Mouse (Mus musculus): ENCODE results near the gene Magi2. TPM values are rescaled to one million over a fixed set of nuclear protein-coding genes. Genes with fewer than 3 reads are reported as not detected.

The Magi2 gene
- polyA plus RNA-seq, 1 experiment from 2014 or later: 6.1 TPM

DNA sequence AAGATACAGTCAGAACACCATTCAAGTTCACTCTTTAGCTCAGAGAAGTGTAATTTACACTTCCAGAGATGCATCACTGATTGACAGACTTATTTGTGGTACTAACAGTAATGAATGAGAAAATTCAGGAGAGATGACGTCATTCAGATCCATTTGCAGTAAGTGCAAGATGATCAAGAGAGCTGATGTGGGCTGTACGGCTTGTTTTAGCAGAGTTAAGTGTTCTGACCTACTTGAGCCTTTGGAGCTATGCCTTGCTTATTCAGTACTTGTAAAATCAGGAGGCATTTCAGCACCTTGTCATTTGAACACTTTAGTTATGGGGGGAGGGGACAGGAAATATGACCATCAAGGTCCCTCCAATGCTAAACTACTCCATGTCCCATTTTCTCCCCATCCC is 1383.8 kb downstream of the Magi2 start:
- Histone ChIP-seq H3K4me1 (ENCODE audit: control insufficient read depth, insufficient read depth, low read length) (no peaks in the 10 kb centered on the region), H3K4me2 (ENCODE audit: low read depth) (no peak overlapping the region), H3K9me3 (ENCODE audit: control insufficient read depth, low read length) (no peaks in the 10 kb centered on the region), H3K27me3 (ENCODE audit: control insufficient read depth, insufficient read depth, low read length) (no peaks in the 10 kb centered on the region), H3K27ac (ENCODE audit: low read depth, low read length) (no peak overlapping the region), H3K9ac (ENCODE audit: low read length) (no peak overlapping the region), H3K36me3 (ENCODE audit: control insufficient read depth, insufficient read depth, low read length) (no peaks in the 10 kb centered on the region), H3K4me3 (ENCODE audit: low read depth, low read length) (no peak overlapping the region)
- ATAC-seq (ENCODE audit: insufficient read depth, low FRiP score, low TSS enrichment): no peak
- DNase-seq (ENCODE audit: low spot score): no peak
- WGBS: 88% methylated on average over 2 of the region's 2 CpGs

DNA sequence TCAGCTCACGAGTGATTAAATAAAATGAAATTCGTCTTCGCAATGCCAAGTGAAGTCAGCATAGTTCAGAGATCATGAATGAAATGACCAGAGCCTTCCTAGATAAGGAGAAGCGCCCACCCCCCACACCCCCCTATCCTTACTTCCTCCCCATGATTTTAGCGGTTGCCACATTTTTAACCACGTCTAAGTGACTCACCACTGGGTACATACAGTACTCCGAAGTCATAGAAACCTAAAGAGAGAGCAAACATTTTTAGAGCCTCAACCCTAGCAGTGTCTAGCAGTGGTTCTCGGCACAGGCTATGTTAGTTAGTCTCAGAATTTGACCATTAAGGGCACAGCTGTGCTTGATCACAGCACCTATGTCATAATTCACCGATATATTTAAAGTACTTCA is 1385.8 kb downstream of the Magi2 start:
- Histone ChIP-seq H3K36me3 (ENCODE audit: control insufficient read depth, insufficient read depth, low read length) (no peaks in the 10 kb centered on the region), H3K4me2 (ENCODE audit: low read depth) (no peak overlapping the region), H3K4me3 (ENCODE audit: low read depth, low read length) (no peak overlapping the region), H3K27ac (ENCODE audit: low read depth, low read length) (no peak overlapping the region), H3K4me1 (ENCODE audit: control insufficient read depth, insufficient read depth, low read length) (no peaks in the 10 kb centered on the region), H3K9ac (ENCODE audit: low read length) (no peak overlapping the region), H3K9me3 (ENCODE audit: control insufficient read depth, low read length) (no peaks in the 10 kb centered on the region), H3K27me3 (ENCODE audit: control insufficient read depth, insufficient read depth, low read length) (no peaks in the 10 kb centered on the region)
- no peak for DNase-seq (ENCODE audit: low spot score)
- WGBS: 95% methylated on average over 9 of the region's 9 CpGs
- ATAC-seq (ENCODE audit: insufficient read depth, low FRiP score, low TSS enrichment): no peak

DNA sequence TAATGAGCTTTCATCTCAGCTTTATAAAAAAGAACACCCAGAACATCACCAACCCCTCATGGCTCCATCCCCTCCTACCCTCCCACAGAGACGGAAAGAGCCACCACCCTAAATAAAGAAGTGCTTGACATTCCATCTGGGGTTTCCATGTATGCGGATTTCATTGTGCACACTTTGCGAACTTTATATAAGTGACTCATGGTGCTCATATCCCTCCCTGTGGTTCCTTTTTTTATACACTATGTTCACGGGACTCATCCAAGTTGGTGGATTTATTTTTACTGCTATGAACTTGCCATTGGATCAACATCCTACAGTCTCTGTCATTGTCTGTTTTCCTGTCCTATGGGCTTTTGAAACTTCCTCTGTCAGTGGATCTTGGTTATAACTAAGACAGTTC is 1388.1 kb downstream of the Magi2 start:
- 93% methylated on average over 4 of the region's 4 CpGs for WGBS
- Histone ChIP-seq H3K27ac (ENCODE audit: low read depth, low read length) (no peak overlapping the region), H3K4me3 (ENCODE audit: low read depth, low read length) (no peak overlapping the region), H3K9ac (ENCODE audit: low read length) (no peak overlapping the region), H3K4me1 (ENCODE audit: control insufficient read depth, insufficient read depth, low read length) (no peaks in the 10 kb centered on the region), H3K27me3 (ENCODE audit: control insufficient read depth, insufficient read depth, low read length) (no peaks in the 10 kb centered on the region), H3K9me3 (ENCODE audit: control insufficient read depth, low read length) (no peaks in the 10 kb centered on the region), H3K4me2 (ENCODE audit: low read depth) (no peak overlapping the region), H3K36me3 (ENCODE audit: control insufficient read depth, insufficient read depth, low read length) (no peaks in the 10 kb centered on the region)
- ATAC-seq (ENCODE audit: insufficient read depth, low FRiP score, low TSS enrichment) (no peak), DNase-seq (ENCODE audit: low spot score) (no peak)

DNA sequence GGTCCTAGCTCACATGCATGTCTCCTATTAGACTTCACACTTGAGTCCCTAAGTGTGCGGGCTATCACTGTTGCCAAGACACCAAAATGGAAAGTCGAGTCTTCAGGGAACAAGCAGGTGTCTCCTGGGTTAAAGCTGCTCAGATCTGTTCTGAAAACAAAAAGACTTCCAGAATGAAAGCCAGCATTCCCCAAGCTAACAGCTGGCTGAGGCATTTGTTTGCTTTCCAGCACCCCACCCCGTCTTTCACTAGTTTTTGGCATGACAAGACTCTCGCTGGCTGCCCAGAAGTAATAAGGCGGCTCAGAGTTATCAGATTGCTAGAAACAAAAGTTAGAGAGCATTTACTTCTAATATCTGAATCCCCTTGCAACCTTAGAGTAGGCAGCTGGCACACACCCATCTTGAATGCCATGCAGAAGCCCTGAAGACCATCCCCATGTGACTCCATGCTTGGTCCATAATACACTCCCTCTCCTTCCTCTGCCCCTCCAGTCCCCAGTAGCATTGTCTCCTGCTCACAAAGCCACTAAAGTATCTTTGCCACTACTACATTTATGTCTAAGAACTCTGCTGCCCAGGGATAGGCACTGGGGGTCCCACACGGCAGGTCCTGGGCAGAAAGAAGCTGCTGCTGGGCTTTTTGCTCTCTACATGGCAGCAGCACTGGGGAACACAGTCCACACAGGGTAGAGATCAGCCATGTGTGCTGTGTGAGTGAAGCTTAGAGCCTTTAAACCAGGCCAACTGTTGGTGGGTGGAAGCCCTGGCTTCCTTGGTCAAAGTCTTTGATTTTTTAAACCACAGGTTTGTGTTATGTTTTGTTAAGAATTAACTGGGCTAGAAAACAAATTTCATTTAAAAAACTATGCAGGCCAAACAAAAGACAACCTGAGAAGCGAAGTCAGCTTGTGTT is 1394.0 kb downstream of the Magi2 start:
- no peak for DNase-seq (ENCODE audit: low spot score)
- 85% methylated on average over 7 of the region's 7 CpGs for WGBS
- Histone ChIP-seq H3K27me3 (ENCODE audit: control insufficient read depth, insufficient read depth, low read length) (no peaks in the 10 kb centered on the region), H3K9ac (ENCODE audit: low read length) (no peak overlapping the region), H3K4me1 (ENCODE audit: control insufficient read depth, insufficient read depth, low read length) (no peaks in the 10 kb centered on the region), H3K27ac (ENCODE audit: low read depth, low read length) (no peak overlapping the region), H3K36me3 (ENCODE audit: control insufficient read depth, insufficient read depth, low read length) (no peaks in the 10 kb centered on the region), H3K4me3 (ENCODE audit: low read depth, low read length) (no peak overlapping the region), H3K9me3 (ENCODE audit: control insufficient read depth, low read length) (no peaks in the 10 kb centered on the region), H3K4me2 (ENCODE audit: low read depth) (no peak overlapping the region)
- no peak for ATAC-seq (ENCODE audit: insufficient read depth, low FRiP score, low TSS enrichment)

DNA sequence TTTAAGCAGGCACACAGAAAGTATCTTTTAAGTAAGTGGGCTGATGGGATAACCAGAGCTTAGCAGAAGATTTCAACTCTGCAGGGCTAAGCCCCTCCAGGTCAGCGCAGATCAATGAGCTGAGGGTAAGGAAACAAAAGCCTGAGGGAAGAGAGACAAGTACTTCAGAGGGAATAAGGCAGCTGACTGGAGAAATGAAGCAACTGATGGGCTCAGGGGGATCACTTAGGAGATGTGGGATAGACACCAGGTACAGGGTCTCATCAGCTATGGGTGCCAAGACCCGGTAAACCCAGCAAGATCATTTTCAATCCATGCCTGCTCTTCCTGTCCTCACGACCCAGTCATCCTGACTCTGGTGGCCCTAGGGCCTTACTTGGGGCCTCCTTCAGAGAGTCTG is 1395.6 kb downstream of the Magi2 start:
- DNase-seq (ENCODE audit: low spot score) (no peak), ATAC-seq (ENCODE audit: insufficient read depth, low FRiP score, low TSS enrichment) (no peak)
- Histone ChIP-seq H3K27ac (ENCODE audit: low read depth, low read length) (no peak overlapping the region), H3K9ac (ENCODE audit: low read length) (no peak overlapping the region), H3K27me3 (ENCODE audit: control insufficient read depth, insufficient read depth, low read length) (no peaks in the 10 kb centered on the region), H3K4me3 (ENCODE audit: low read depth, low read length) (no peak overlapping the region), H3K4me2 (ENCODE audit: low read depth) (no peak overlapping the region), H3K9me3 (ENCODE audit: control insufficient read depth, low read length) (no peaks in the 10 kb centered on the region), H3K4me1 (ENCODE audit: control insufficient read depth, insufficient read depth, low read length) (no peaks in the 10 kb centered on the region), H3K36me3 (ENCODE audit: control insufficient read depth, insufficient read depth, low read length) (no peaks in the 10 kb centered on the region)
- 82% methylated on average over 3 of the region's 3 CpGs for WGBS

DNA sequence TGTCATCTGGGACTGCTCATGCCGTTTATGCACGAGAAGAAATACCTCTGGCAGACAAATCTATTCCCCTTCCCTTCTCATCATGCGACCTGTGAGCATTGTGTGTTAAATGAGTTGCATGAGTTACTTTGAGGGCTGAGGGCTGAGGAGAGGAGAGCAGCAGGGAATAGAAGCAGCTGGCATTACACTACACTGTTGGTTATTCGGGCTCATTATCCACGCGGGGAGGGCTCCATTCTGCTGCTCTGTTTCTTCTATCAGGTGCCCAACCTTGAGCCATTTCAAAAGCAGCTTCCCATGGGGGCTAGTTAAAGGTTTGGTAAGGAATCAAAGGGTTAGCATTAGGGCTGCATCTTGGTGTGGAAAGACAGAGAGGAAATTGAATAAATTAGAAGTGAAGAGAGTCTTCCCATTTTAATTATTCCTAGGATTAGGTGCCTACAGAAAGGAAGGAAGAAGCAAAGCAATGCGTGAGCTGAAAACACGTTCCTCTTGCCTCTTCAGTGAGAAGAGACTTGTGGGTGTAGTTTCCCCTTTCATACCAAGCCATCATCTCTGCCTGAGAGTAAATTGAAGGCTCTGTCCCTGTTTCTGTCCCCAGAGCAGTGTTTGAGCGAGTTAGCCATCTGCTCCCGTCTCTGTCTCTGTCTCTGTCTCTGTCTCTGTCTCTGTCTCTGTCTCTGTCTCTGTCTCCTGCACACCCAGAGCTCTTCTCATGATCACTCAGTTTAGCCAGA is 1396.2 kb downstream of the Magi2 start:
- WGBS: 66% methylated on average over 10 of the region's 10 CpGs

DNA sequence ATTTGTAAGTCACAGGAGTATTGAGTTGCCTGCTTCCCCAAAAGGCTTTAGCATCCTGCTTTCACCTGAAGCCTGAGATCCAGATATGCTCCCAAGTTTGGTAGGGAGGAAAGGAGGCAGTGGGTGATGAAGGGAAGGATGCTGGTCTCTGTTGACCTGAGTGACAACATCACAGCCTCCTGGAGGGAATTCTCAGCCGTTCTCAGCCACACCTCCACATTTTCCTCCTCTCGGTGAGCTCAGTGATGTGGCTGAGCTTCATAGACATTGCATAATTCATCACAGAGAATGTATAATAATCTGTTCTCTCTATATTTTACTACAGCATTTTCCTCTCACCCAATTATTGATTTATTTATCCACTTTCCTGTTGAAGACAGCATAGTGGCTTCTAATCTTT is 1398.3 kb downstream of the Magi2 start:
- no peak overlapping the region for H3K9ac ChIP-seq (ENCODE audit: low read length)
- 83% methylated on average over 2 of the region's 2 CpGs for WGBS
- H3K9me3 ChIP-seq (ENCODE audit: control insufficient read depth, low read length): no peaks in the 10 kb centered on the region
- no peaks in the 10 kb centered on the region for H3K36me3 ChIP-seq (ENCODE audit: control insufficient read depth, insufficient read depth, low read length)
- H3K4me1 ChIP-seq (ENCODE audit: control insufficient read depth, insufficient read depth, low read length): no peaks in the 10 kb centered on the region
- H3K27me3 ChIP-seq (ENCODE audit: control insufficient read depth, insufficient read depth, low read length): no peaks in the 10 kb centered on the region
- H3K4me2 ChIP-seq (ENCODE audit: low read depth): no peak overlapping the region
- H3K27ac ChIP-seq (ENCODE audit: low read depth, low read length): no peak overlapping the region
- no peak overlapping the region for H3K4me3 ChIP-seq (ENCODE audit: low read depth, low read length)
- DNase-seq (ENCODE audit: low spot score) (no peak), ATAC-seq (ENCODE audit: insufficient read depth, low FRiP score, low TSS enrichment) (no peak)

More for the DNA sequence above, 1396.2 kb downstream of the Magi2 start:
- Histone ChIP-seq H3K4me3 (ENCODE audit: low read depth, low read length) (no peak overlapping the region), H3K36me3 (ENCODE audit: control insufficient read depth, insufficient read depth, low read length) (no peaks in the 10 kb centered on the region), H3K9ac (ENCODE audit: low read length) (no peak overlapping the region), H3K27me3 (ENCODE audit: control insufficient read depth, insufficient read depth, low read length) (no peaks in the 10 kb centered on the region), H3K9me3 (ENCODE audit: control insufficient read depth, low read length) (no peaks in the 10 kb centered on the region), H3K4me2 (ENCODE audit: low read depth) (no peak overlapping the region), H3K27ac (ENCODE audit: low read depth, low read length) (no peak overlapping the region), H3K4me1 (ENCODE audit: control insufficient read depth, insufficient read depth, low read length) (no peaks in the 10 kb centered on the region)
- no peak for DNase-seq (ENCODE audit: low spot score)
- ATAC-seq (ENCODE audit: insufficient read depth, low FRiP score, low TSS enrichment): no peak

DNA sequence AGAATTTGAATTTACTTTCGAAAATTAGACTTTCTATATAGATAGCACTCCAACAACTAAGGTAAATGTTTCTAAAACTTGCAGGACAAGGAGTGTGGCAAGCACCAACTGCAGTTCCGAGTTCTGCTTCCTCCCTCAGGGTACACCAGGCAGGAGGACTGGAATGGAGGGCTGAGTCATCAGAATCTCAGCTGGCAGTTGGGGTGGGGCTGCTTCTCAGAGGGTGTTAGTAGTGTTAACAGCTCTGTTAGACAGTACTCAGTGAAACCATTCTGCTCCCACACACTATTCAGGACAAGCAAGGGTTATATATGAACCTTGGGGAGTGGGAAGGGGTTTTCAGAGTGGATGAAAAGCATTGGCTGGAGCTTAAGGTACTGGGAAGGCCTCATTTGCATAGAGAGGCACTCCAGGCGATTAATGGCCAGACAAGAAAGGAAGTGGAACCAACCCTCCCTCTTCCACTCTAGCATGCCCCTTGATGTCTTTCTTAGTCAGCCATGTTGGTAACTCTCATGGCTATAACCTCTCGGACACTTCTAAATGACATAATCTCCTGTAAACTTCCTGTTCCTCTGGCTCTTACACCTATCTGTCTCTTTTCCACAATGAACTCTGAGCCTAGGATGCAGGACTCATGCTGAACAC is 1402.2 kb downstream of the Magi2 start:
- no peak overlapping the region for H3K27ac ChIP-seq (ENCODE audit: low read depth, low read length)
- no peak overlapping the region for H3K4me2 ChIP-seq (ENCODE audit: low read depth)
- 77% methylated on average over 4 of the region's 4 CpGs for WGBS
- H3K4me1 ChIP-seq (ENCODE audit: control insufficient read depth, insufficient read depth, low read length): no peaks in the 10 kb centered on the region
- H3K9me3 ChIP-seq (ENCODE audit: control insufficient read depth, low read length): no peaks in the 10 kb centered on the region
- no peak for DNase-seq (ENCODE audit: low spot score)
- H3K9ac ChIP-seq (ENCODE audit: low read length): no peak overlapping the region
- H3K36me3 ChIP-seq (ENCODE audit: control insufficient read depth, insufficient read depth, low read length): no peaks in the 10 kb centered on the region
- ATAC-seq (ENCODE audit: insufficient read depth, low FRiP score, low TSS enrichment): no peak
- no peak overlapping the region for H3K4me3 ChIP-seq (ENCODE audit: low read depth, low read length)
- no peaks in the 10 kb centered on the region for H3K27me3 ChIP-seq (ENCODE audit: control insufficient read depth, insufficient read depth, low read length)
